Mouse (Mus musculus) heart, embryonic 14.5 days (tissue): ENCODE results near the gene Katnal1. TPM values are rescaled to one million over a fixed set of nuclear protein-coding genes. Genes with fewer than 3 reads are reported as not detected.
A peak's percentile ranks its signal among the peaks of the same experiment; 100 is the strongest.

Experiments used
- ATAC-seq: fragments of 200-750 bp; cut with Nextera tagmentation; 2 replicates; pipeline ENCODE4 v1.8.0; 2017; ENCODE audit warnings: low read depth, moderate TSS enrichment; ENCODE audit not compliant: insufficient number of reproducible peaks, insufficient read depth, low FRiP score
- H3K27ac ChIP-seq, 2 experiments: fragments of 200-500 bp in 1 of 2; fragments of 300-500 bp in 1 of 2; sonication (generic) in 1 of 2; replicated peaks in 1 of 2; 2 replicates each; pipeline ENCODE4 v1.5.1; 2012 to 2014; ENCODE audit warnings: low read depth in 2 of 2, low read length in 2 of 2, control low read depth in 1 of 2, mild to moderate bottlenecking in 1 of 2, mixed read lengths in 1 of 2; ENCODE audit not compliant: control insufficient read depth in 1 of 2, insufficient read depth in 1 of 2
- H3K27me3 ChIP-seq: fragments of 300-500 bp; sonication (generic); 2 replicates; pipeline ENCODE4 v1.6.1; 2014; ENCODE audit warnings: mild to moderate bottlenecking, low read length, control low read depth; ENCODE audit not compliant: control insufficient read depth, insufficient read depth
- H3K36me3 ChIP-seq: fragments of 300-500 bp; sonication (generic); 2 replicates; pipeline ENCODE4 v1.6.1; 2014; ENCODE audit warnings: mild to moderate bottlenecking, control low read depth, low read length, mixed read lengths; ENCODE audit not compliant: control insufficient read depth, insufficient read depth
- H3K4me1 ChIP-seq, 2 experiments: fragments of 200-500 bp in 1 of 2; fragments of 300-500 bp in 1 of 2; sonication (generic) in 1 of 2; 2 replicates each; pipeline ENCODE4 v1.6.1; 2012 to 2014; ENCODE audit warnings: low read length in 2 of 2, control low read depth in 1 of 2, mixed read lengths in 1 of 2; ENCODE audit not compliant: control insufficient read depth in 2 of 2, insufficient read depth in 2 of 2
- H3K4me2 ChIP-seq: fragments of 300-500 bp; sonication (generic); 2 replicates; pipeline ENCODE4 v1.6.1; 2014; ENCODE audit warnings: mild to moderate bottlenecking, low read length
- H3K4me3 ChIP-seq, 2 experiments: fragments of 200-500 bp in 1 of 2; fragments of 300-500 bp in 1 of 2; sonication (generic) in 1 of 2; 2 replicates each; pipeline ENCODE4 v1.5.1; 2012 to 2014; ENCODE audit warnings: low read length in 2 of 2, mild to moderate bottlenecking in 2 of 2, control low read depth in 1 of 2, low read depth in 1 of 2, moderate library complexity in 1 of 2; ENCODE audit not compliant: control insufficient read depth in 1 of 2, insufficient read depth in 1 of 2
- H3K9ac ChIP-seq: fragments of 300-500 bp; sonication (generic); 2 replicates; pipeline ENCODE4 v1.6.1; 2014; ENCODE audit warnings: mild to moderate bottlenecking, low read length
- H3K9me3 ChIP-seq: fragments of 300-500 bp; sonication (generic); 2 replicates; pipeline ENCODE4 v1.6.1; 2016; ENCODE audit warnings: low read length, control low read depth; ENCODE audit not compliant: control insufficient read depth
- WGBS: fragments of 180-500 bp; shearing (Covaris S2); extraction: QIAGEN DNeasy Blood & Tissue Kit; methylation state at CpG from one replicate; pipeline ENCODE4 v1.1.7; 2014; 5-methylcytosine and 5-hydroxymethylcytosine counted together
- polyA plus RNA-seq: library from polyadenylated mRNA; unstranded; fragments of >200 nt; fragmentation: Nextera tagmentation; extraction: Ambion mirVana; gene quantifications from 2 replicates; pipeline ENCODE4 v1.2.1, GENCODE M21; 2014

Gene Katnal1
- polyA plus RNA-seq, 1 experiment from 2014 or later, result 15.6 TPM

DNA sequence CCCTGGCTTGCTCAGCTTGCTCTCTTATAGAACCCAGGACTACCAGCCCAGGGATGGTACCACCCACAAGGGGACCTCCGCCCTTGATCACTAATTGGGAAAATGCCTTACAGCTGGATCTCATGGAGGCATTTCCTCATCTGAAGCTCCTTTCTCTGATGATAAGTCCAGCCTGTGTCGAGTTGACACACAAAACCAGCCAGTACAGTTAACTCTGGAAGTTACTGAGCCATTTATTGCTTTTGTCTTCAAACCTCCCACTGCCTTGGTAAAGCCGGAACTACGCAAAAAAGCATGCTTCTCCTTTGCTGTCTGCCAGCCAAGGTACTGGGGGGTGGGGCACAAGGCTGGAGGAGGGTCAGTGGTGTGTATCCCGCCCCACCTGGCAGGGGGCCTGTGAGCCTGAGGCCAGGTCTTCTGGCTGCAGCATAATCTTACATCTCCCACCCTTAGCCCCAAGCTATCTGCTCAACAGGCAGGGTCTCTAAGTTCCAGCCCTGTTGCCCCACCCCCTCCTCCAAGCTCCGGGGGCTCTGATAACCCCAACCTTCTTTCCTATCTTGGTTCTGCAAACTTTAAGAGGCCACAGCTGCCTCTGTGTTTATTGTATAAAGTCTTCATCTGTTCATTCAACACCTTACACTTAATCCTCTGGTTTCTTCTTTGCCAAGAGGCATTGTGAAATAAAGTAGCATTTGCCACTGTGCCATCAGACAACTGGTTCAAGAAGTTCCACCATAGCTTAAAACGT, 6.1 kb upstream of the Katnal1 start:
- Histone ChIP-seq H3K9ac (no peak overlapping the region), H3K27me3 (no peaks in the 10 kb centered on the region), H3K36me3 (no peaks in the 10 kb centered on the region), H3K27ac (no peak overlapping the region), H3K4me3 (no peak overlapping the region), H3K4me1 (no peaks in the 10 kb centered on the region), H3K9me3 (no peaks in the 10 kb centered on the region), H3K4me2 (no peak overlapping the region)
- WGBS, result 42% methylated on average over 7 of the region's 7 CpGs
- ATAC-seq, result no peak

DNA sequence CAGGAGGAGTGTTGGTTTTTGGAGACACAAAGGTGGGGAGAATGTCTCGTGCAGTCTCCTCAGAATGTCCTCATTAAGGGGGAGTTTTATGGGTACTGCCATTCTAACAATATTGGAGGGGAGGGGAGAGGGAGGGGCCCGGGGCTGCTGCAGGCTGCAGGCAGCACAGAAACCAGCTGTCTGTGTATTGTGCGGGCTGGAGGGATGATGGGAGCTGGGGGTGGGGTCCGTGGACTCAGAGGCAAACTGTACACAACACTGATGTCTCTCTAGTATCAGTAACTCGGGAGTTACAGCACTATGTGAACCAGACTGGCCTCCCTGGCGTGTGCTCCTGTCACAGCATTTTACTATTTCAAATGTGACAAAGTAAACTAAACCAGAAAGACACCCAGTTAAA, 5.3 kb upstream of the Katnal1 start:
- WGBS, result 83% methylated on average over 6 of the region's 6 CpGs
- H3K27ac ChIP-seq, result no peak overlapping the region
- no peak for ATAC-seq
- H3K4me1 ChIP-seq, result no peaks in the 10 kb centered on the region
- H3K4me2 ChIP-seq, result no peak overlapping the region
- H3K4me3 ChIP-seq, result no peak overlapping the region
- no peaks in the 10 kb centered on the region for H3K36me3 ChIP-seq
- H3K27me3 ChIP-seq, result no peaks in the 10 kb centered on the region
- no peaks in the 10 kb centered on the region for H3K9me3 ChIP-seq
- no peak overlapping the region for H3K9ac ChIP-seq

DNA sequence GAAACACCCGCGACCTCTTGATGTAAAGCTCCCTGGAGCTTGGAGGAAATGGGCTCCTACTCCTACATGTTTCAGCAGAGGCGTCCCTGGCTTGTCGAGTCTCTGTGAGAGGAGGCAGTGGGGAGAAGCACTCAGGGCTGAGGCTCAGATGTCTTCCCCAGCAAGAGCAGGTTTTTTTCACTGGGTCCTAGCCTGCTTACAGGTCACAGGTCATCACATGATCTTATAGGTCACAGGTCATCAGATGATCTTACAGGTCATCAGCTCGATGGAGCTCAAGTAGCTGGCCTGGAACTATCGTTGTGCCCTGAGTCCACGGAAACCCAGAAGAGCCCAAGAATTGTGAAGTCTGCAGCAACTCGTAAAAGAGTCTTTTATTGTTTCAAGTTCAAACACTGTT, 4.6 kb upstream of the Katnal1 start:
- no peaks in the 10 kb centered on the region for H3K9me3 ChIP-seq
- no peaks in the 10 kb centered on the region for H3K36me3 ChIP-seq
- no peak overlapping the region for H3K9ac ChIP-seq
- WGBS, result 64% methylated on average over 8 of the region's 8 CpGs
- no peaks in the 10 kb centered on the region for H3K27me3 ChIP-seq
- no peak overlapping the region for H3K4me2 ChIP-seq
- ATAC-seq, result no peak
- H3K4me3 ChIP-seq, result no peak overlapping the region
- 0 out of 4 replicates have a peak, but pooled peaks cover 0 to 4% of the 10 kb centered on the region in 2 experiments for H3K4me1 ChIP-seq
- no peak overlapping the region for H3K27ac ChIP-seq

DNA sequence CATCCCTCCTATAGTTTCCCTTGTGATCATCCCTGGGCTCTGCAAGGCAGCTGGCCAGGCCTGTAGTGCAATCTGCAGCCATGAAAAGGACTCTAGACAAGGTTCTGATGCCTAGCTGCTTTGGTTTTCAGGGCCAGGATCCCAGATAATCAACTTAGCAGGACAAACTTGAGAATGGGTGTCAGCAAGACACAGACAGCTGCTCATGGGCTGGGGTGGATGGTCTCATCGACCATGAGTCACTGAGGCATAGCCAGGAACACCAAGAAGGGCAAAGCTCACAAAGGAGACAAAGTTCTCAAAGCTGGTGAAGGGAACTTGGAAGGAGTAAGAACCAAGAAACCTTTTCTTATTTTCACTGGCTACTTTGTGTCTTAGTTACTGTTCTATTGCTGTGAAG, 2.2 kb upstream of the Katnal1 start:
- no peak for ATAC-seq

DNA sequence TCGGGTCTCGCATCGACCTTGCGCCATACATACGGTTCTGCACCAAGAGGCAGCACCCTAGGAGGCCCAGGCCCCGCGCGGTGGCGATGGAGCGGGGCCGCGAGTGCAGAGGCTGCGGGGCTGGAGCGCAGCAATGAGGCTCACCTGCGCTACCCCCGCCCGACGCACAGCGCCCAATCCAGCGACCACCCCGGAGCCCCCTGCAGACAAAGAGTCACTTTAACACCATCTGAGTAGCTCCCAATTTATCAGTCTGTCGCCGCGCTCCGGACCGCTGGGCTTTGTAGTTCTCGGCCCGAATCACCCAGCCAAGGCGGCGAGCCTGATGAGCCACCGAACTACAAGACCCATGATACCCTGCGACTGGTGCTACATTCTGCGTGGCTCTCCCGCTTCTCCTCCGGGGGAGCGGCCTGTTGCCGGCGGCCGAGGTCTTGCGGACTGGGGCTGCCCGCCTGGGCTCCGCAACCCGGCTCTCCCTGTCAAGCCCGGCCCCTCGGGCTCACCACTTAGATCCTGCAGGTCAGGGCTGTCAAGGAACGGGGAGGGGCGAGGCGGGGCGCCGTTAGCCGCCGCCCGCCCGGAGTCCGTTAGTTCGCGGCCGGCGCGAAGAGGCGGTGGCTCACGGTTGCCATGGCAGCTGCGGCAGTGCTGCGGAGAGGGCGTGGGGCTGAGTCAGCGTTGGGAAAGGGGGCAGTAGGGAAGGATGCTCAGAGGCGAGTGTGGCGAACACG, 571 bp downstream of the Katnal1 start:
- Histone ChIP-seq H3K27me3 (no peaks in the 10 kb centered on the region), H3K27ac (peak overlapping the region; percentile 81 to 90), H3K9me3 (0 out of 2 replicates have a peak, but pooled peaks cover 3% of the 10 kb centered on the region), H3K36me3 (peaks cover 9% of the 10 kb centered on the region), H3K9ac (peak overlapping the region; percentile 89), H3K4me3 (peak overlapping the region; percentile 82 to 89), H3K4me2 (peak overlapping the region; percentile 85), H3K4me1 (peaks cover 0 to 12% of the 10 kb centered on the region in 2 experiments; a peak in 3 of 4 replicates)
- WGBS, result under 1% methylated on average over 69 of the region's 69 CpGs
- peak; percentile 98 for ATAC-seq

More for the DNA sequence above, 2.2 kb upstream of the Katnal1 start:
- 80% methylated on average over 1 of the region's 1 CpGs for WGBS
- Histone ChIP-seq H3K9me3 (no peaks in the 10 kb centered on the region), H3K27me3 (no peaks in the 10 kb centered on the region), H3K4me1 (peaks cover 0 to 12% of the 10 kb centered on the region in 2 experiments; a peak in 3 of 4 replicates), H3K27ac (no peak overlapping the region), H3K9ac (no peak overlapping the region), H3K4me2 (no peak overlapping the region), H3K4me3 (no peak overlapping the region), H3K36me3 (peaks cover 6% of the 10 kb centered on the region)

DNA sequence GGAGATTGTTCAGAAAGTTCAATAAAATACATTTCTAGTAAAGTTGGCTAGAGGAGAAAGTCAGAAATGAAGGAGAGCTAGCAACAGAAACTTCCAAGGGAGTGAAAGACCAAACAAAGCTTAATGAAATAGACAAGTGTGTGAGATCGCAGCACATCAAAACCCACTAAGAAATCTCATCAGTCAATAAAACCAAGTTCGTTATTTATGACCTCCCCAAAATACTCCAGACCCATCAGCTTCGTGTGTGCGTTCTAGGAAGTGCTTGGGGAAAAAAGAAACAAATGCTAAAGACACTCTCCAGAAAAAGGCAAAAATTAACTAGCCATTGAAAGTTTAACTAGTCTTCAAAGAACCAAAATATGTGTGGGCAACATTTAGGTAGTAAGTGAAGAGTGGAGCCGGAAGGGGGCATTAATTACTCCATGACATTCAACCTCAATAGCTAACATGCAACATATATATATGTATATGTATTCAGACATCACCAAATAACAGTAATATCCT, 1.4 kb downstream of the Katnal1 start:
- Histone ChIP-seq H3K9me3 (0 out of 2 replicates have a peak, but pooled peaks cover 3% of the 10 kb centered on the region), H3K36me3 (peaks cover 9% of the 10 kb centered on the region), H3K4me3 (peak overlapping the region; percentile 82 to 89), H3K4me1 (peaks cover 0 to 12% of the 10 kb centered on the region in 2 experiments; a peak in 3 of 4 replicates), H3K27me3 (no peaks in the 10 kb centered on the region), H3K4me2 (peak overlapping the region; percentile 66), H3K27ac (peak overlapping the region in 1 of 2 experiments; percentile 90; a peak in 3 of 4 replicates), H3K9ac (peak overlapping the region; percentile 89)
- no peak for ATAC-seq
- WGBS, result 56% methylated on average over 5 of the region's 5 CpGs

DNA sequence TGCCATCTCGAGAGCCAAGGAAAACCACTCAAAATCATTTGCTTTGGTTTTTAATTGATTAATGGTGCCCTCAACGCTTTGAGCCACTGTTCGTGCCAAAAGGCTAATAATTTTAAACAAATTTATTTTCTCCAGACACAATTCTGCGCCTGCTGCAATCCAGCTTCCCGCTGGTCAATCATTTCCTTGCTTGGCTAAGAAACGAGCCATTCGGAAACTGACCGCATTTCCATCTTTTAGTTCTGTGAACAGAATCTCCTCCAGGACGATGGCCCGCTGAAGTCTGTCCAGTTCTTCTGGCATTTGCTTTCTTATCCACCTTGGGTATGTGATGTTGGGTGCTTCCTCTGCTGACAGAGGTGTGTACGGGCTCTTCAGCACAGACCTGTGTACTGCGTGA, 4.5 kb downstream of the Katnal1 start:
- Histone ChIP-seq H3K27me3 (no peaks in the 10 kb centered on the region), H3K9me3 (0 out of 2 replicates have a peak, but pooled peaks cover 3% of the 10 kb centered on the region), H3K4me3 (no peak overlapping the region), H3K9ac (no peak overlapping the region), H3K4me1 (peaks cover 0 to 12% of the 10 kb centered on the region in 2 experiments; a peak in 3 of 4 replicates), H3K4me2 (no peak overlapping the region), H3K27ac (no peak overlapping the region; a peak in 1 of 4 replicates), H3K36me3 (peaks cover 19% of the 10 kb centered on the region)
- ATAC-seq, result no peak
- 80% methylated on average over 12 of the region's 12 CpGs for WGBS
